Mouse (Mus musculus): Measurements from ENCODE around the gene Cebpg. TPM values are rescaled to one million over a fixed set of nuclear protein-coding genes. Genes with fewer than 3 reads are reported as not detected.

The Cebpg gene
- total and polyA plus RNA-seq, 3 experiments: 26.9 to 63.1 (median 33.9) TPM

DNA sequence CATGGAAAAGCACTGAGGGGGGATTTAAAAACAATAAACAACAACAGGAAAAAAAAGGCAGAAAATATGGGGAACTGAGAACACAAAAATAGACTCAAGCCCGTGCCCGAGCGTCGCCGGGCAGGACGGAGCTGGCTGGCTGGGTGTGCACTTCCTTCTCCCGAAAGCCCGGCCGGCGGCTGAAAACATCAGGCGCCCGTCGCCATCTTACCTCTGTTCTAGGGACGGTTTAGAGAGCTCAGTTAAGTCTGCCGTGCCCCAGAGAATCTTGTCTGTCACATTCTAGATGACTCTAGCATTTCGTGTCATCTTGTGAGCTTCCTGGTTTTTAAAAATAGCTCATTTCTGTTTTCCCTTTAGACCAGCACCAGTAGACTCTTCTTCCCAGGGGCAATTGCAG is 27.8 kb downstream of the Cebpg start:
- ATAC-seq (ENCODE audit: extremely low read depth, insufficient number of reproducible peaks, low FRiP score, poor library complexity, severe bottlenecking) (no peak), DNase-seq (ENCODE audit: low spot score) (no peak)
- TF ChIP-seq GATA2 (IDR thresholded peaks at IDR 0.05; ENCODE audit: borderline replicate concordance, low read depth, low read length) (no peak), GATA1 (IDR thresholded peaks at IDR 0.05; ENCODE audit: borderline replicate concordance, low read length) (no peak), CTCF (IDR thresholded peaks at IDR 0.05; ENCODE audit: low read depth, low read length) (no peak), POLR2AphosphoS5 (IDR thresholded peaks at IDR 0.05; ENCODE audit: insufficient replicate concordance, low read depth, low read length) (no peak), TAL1 (conservative IDR thresholded peaks at IDR 0.05; ENCODE audit: low read depth, low read length) (no peak)
- H3K9me3 ChIP-seq (replicated peaks): no peaks in the 10 kb centered on the region
- H3K36me3 ChIP-seq (replicated peaks): peaks cover 88% of the 10 kb centered on the region
- no peaks in the 10 kb centered on the region for H3K27me3 ChIP-seq (ENCODE audit: insufficient read depth, low read length)
- H3K4me1 ChIP-seq (ENCODE audit: insufficient read depth, low read depth, low read length): peaks cover 18% of the 10 kb centered on the region
- H3K4me3 ChIP-seq (ENCODE audit: low read depth, low read length): no peak overlapping the region

DNA sequence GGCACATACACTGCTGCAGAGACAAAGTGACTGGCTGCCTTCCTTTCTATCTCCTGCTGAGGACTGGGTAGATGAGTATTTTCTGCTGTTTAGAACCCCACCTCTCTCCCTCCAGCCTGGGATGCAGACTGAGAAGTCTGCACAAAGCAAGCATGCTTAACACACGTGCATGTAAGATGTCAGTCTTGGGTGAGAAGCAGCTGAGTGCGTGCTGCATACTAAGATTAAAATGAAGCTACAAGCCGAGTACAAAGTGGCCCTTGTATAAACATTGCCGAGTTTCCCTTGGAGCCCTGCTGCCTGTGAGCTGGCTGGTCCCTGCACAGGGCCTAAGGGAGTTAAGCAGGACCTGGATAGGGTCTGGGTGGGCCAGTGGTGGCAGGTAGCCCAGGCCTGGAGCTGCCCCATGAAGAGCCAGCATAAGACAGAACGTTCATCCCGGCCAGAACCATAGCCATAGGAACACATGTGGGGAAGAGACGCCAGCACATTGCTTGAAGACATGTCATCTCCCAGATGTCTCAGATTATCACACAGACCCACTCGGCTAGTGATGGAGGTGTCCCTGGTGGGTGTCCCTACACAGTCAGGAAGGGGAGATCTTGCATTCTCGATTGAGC is 28.5 kb downstream of the Cebpg start:
- Histone ChIP-seq H3K4me3 (ENCODE audit: low read depth, low read length) (no peak overlapping the region), H3K9me3 (replicated peaks) (no peaks in the 10 kb centered on the region), H3K36me3 (replicated peaks) (peaks cover 86% of the 10 kb centered on the region), H3K27me3 (ENCODE audit: insufficient read depth, low read length) (no peaks in the 10 kb centered on the region), H3K4me1 (ENCODE audit: insufficient read depth, low read depth, low read length) (peaks cover 18% of the 10 kb centered on the region)
- DNase-seq (ENCODE audit: low spot score): no peak
- ATAC-seq (ENCODE audit: extremely low read depth, insufficient number of reproducible peaks, low FRiP score, poor library complexity, severe bottlenecking): no peak
- TF ChIP-seq CTCF (IDR thresholded peaks at IDR 0.05; ENCODE audit: low read depth, low read length) (no peak), TAL1 (conservative IDR thresholded peaks at IDR 0.05; ENCODE audit: low read depth, low read length) (no peak), POLR2AphosphoS5 (IDR thresholded peaks at IDR 0.05; ENCODE audit: insufficient replicate concordance, low read depth, low read length) (no peak), GATA1 (IDR thresholded peaks at IDR 0.05; ENCODE audit: borderline replicate concordance, low read length) (no peak), GATA2 (IDR thresholded peaks at IDR 0.05; ENCODE audit: borderline replicate concordance, low read depth, low read length) (no peak)

DNA sequence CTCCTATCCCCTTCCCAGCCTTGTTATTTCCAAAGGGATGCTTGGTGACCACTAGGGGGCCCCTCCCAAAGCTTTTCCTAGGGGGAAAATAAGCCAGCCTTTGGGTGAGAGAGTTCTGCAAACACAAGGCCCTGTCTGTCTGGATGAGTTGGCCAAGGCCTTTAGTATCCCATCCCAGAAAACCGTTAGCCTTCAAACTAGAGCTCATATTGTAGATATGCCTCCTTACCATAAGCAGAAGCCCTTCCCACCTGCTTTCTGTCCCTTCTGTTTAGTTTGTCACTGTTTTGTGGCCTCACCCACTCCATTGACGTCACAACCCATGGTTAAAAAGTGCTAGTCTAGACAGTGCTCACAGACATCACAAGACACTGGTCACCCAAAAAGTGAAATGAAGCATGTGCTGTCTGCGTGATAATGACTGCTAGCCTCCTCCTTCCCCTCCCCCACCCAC is 29.5 kb downstream of the Cebpg start:
- ATAC-seq (ENCODE audit: extremely low read depth, insufficient number of reproducible peaks, low FRiP score, poor library complexity, severe bottlenecking) (0 out of 2 replicates have a peak, but pooled peaks have one; percentile 19), DNase-seq (ENCODE audit: low spot score) (no peak)
- H3K36me3 ChIP-seq (replicated peaks): peaks cover 85% of the 10 kb centered on the region
- TF ChIP-seq CTCF (IDR thresholded peaks at IDR 0.05; ENCODE audit: low read depth, low read length) (no peak), GATA1 (IDR thresholded peaks at IDR 0.05; ENCODE audit: borderline replicate concordance, low read length) (no peak), POLR2AphosphoS5 (IDR thresholded peaks at IDR 0.05; ENCODE audit: insufficient replicate concordance, low read depth, low read length) (no peak), TAL1 (conservative IDR thresholded peaks at IDR 0.05; ENCODE audit: low read depth, low read length) (no peak), GATA2 (IDR thresholded peaks at IDR 0.05; ENCODE audit: borderline replicate concordance, low read depth, low read length) (no peak)
- H3K4me1 ChIP-seq (ENCODE audit: insufficient read depth, low read depth, low read length): peaks cover 18% of the 10 kb centered on the region
- no peaks in the 10 kb centered on the region for H3K9me3 ChIP-seq (replicated peaks)
- H3K4me3 ChIP-seq (ENCODE audit: low read depth, low read length): no peak overlapping the region
- no peaks in the 10 kb centered on the region for H3K27me3 ChIP-seq (ENCODE audit: insufficient read depth, low read length)

DNA sequence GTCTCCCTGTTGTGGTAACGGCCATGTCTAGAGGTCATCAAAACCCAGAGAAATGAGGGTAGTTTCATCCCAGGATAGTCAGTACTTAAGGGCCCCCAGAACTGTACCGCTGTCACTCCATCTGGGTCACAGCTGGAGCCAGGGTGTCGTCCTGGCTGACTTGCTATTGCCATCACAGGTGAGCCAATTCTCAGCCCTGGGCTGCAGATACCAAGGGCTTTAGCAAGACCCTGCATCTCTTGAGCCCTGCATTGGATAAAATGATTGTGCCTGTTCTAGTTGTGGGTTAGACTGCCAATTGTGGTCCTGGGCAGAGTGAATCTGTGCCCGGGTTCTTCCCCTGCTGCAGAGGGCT is 30.1 kb downstream of the Cebpg start:
- H3K4me1 ChIP-seq (ENCODE audit: insufficient read depth, low read depth, low read length): peaks cover 18% of the 10 kb centered on the region
- peaks cover 85% of the 10 kb centered on the region for H3K36me3 ChIP-seq (replicated peaks)
- TF ChIP-seq CTCF (IDR thresholded peaks at IDR 0.05; ENCODE audit: low read depth, low read length) (no peak), GATA1 (IDR thresholded peaks at IDR 0.05; ENCODE audit: borderline replicate concordance, low read length) (no peak), TAL1 (conservative IDR thresholded peaks at IDR 0.05; ENCODE audit: low read depth, low read length) (no peak), GATA2 (IDR thresholded peaks at IDR 0.05; ENCODE audit: borderline replicate concordance, low read depth, low read length) (no peak), POLR2AphosphoS5 (IDR thresholded peaks at IDR 0.05; ENCODE audit: insufficient replicate concordance, low read depth, low read length) (no peak)

DNA sequence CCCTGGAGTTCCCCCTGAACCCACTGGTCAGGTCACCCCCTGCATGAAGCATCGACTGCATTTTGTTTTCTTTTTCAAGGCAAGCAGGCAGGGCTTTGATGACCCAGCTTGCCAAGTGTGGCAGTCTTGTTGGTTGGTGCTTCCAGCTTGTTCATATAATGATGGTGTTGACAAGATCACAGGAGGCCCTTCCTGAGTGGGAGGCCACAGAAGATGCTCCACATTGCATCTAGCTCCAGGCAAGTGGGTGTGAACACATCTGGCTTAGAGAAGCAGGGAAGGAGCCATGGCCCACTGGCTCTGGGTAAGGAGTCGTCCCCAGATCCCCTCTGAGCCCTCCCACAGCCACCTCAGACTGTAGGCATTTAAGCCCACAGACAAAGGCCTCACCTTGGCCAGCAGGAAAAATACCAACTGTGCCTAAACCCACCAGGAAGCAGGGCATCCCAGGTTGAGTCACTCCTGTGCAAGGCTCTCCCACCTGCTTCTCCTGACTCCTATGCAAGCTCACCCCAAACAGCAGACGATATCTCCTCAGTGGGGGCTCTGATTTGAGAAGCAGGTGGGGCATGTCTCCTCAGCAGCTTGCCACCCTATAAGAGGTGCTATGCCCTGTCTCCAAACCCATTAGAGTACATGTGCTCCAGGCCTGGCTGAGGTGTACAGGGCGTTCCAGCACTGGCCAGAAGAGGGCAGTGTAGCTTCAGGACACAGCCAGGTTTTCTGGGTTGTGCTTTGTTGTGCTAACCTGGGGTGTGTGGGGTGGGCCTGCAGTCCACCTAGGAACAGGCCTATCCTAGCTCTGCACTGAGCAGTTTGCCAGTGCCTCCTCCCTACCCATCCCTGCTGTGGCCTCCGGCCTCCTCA is 30.7 kb downstream of the Cebpg start:
- H3K36me3 ChIP-seq (replicated peaks): peaks cover 84% of the 10 kb centered on the region

More for the DNA sequence above, 30.1 kb downstream of the Cebpg start:
- Histone ChIP-seq H3K4me3 (ENCODE audit: low read depth, low read length) (no peak overlapping the region), H3K9me3 (replicated peaks) (no peaks in the 10 kb centered on the region), H3K27me3 (ENCODE audit: insufficient read depth, low read length) (no peaks in the 10 kb centered on the region)
- DNase-seq (ENCODE audit: low spot score) (no peak), ATAC-seq (ENCODE audit: extremely low read depth, insufficient number of reproducible peaks, low FRiP score, poor library complexity, severe bottlenecking) (no peak)

DNA sequence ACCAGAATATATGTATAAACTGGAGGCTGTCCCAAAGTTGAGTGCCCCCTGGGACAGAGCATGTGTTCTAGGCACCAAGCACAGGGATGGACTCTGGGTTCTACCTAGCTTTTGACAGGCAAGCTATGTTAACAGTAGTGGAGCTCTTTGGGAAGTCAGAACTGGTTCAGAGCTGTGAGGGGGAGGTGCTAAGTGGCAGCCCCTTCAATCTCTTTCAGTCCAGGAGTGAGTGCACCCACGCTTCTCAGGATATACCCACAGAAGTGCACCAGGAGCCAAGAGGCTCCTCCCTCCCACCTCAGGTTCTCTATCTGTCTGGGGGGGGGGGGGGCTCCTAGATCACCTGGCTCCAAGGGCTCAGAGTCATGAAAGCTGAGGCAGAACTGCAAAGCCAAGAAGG is 31.9 kb downstream of the Cebpg start:
- ATAC-seq (ENCODE audit: extremely low read depth, insufficient number of reproducible peaks, low FRiP score, poor library complexity, severe bottlenecking): no peak
- Histone ChIP-seq H3K9me3 (replicated peaks) (no peaks in the 10 kb centered on the region), H3K36me3 (replicated peaks) (peaks cover 79% of the 10 kb centered on the region), H3K27me3 (ENCODE audit: insufficient read depth, low read length) (no peaks in the 10 kb centered on the region), H3K4me3 (ENCODE audit: low read depth, low read length) (no peak overlapping the region), H3K4me1 (ENCODE audit: insufficient read depth, low read depth, low read length) (peaks cover 13% of the 10 kb centered on the region)
- no peak for DNase-seq (ENCODE audit: low spot score)
- TF ChIP-seq GATA2 (IDR thresholded peaks at IDR 0.05; ENCODE audit: borderline replicate concordance, low read depth, low read length): no peak
- no peak for TF ChIP-seq GATA1 (IDR thresholded peaks at IDR 0.05; ENCODE audit: borderline replicate concordance, low read length)
- no peak for TF ChIP-seq TAL1 (conservative IDR thresholded peaks at IDR 0.05; ENCODE audit: low read depth, low read length)
- no peak for TF ChIP-seq POLR2AphosphoS5 (IDR thresholded peaks at IDR 0.05; ENCODE audit: insufficient replicate concordance, low read depth, low read length)
- no peak for TF ChIP-seq CTCF (IDR thresholded peaks at IDR 0.05; ENCODE audit: low read depth, low read length)

More for the DNA sequence above, 30.7 kb downstream of the Cebpg start:
- TF ChIP-seq TAL1 (conservative IDR thresholded peaks at IDR 0.05; ENCODE audit: low read depth, low read length): no peak
- TF ChIP-seq CTCF (IDR thresholded peaks at IDR 0.05; ENCODE audit: low read depth, low read length): peak; percentile 93
- Histone ChIP-seq H3K4me1 (ENCODE audit: insufficient read depth, low read depth, low read length) (peaks cover 18% of the 10 kb centered on the region), H3K4me3 (ENCODE audit: low read depth, low read length) (no peak overlapping the region), H3K9me3 (replicated peaks) (no peaks in the 10 kb centered on the region), H3K27me3 (ENCODE audit: insufficient read depth, low read length) (no peaks in the 10 kb centered on the region)
- DNase-seq (ENCODE audit: low spot score) (peak; percentile 54), ATAC-seq (ENCODE audit: extremely low read depth, insufficient number of reproducible peaks, low FRiP score, poor library complexity, severe bottlenecking) (peak; percentile 59; the same call in 1 of the 2 replicates)

All from G1E (cell line).